Mouse (Mus musculus) pancreas, adult 10 weeks (tissue): ENCODE data around the gene Pccb. TPM values are rescaled to one million over a fixed set of nuclear protein-coding genes. Genes with fewer than 3 reads are reported as not detected.

Experiments used
- polyA plus RNA-seq: library from polyadenylated mRNA; stranded (reverse); fragments of 350-450 nt; fragmentation: Illumina TruSeq; extraction: RNeasy Lipid Tissue Mini Kit (QIAGEN cat#74804); gene quantifications from one replicate; pipeline ENCODE4 v1.2.3, GENCODE M21; 2015; ENCODE audit warnings: low read depth, low replicate concordance; ENCODE audit not compliant: insufficient read depth

Gene Pccb
- 22.6 TPM for polyA plus RNA-seq

DNA sequence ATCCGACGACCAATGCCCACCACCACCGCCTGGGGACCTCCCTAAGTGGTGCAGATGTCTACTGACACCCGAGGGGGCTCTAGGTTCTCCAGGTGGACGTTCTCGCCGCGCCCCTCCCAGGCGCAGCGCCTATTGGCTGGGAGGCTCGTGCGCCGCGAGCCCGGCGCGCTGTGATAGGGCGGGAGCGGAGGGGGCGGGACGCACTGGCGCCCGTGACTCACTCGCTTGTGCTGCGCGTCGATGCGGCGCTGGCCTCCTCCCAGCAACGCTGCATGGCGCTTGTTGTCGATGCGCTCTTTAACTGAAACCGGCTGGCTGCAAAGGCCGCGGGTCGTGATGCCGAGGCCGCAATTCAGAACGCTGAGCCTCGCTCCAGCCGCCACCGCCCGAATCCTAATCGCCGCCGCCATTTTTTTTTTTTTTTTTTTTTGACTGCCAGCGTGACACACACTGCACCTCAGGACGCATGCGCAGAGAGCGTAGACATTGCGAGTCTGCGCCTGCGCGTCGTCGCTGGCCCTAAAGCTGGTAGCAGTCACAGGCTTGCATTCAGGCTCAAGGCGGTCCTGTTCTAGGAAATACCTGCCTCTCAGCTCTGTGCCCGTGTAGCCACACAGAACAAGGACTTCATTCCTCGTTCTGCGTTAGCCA is at the start of gene Pccb:
Gene Pccb, minus strand, starts transcription at position 451 of the 651 bp plus-strand sequence.

GRCm38 (mm10) chr9:101073987-101074331 is 39.3 kb upstream of the Pccb start, which contains the start of gene Msl2:
Msl2 (plus strand) TSS chr9:101074101.

Other genes starting within 250 kb of the Pccb start
- gene Msl2, start 39.2 kb upstream of the Pccb start, polyA plus RNA-seq = 7.2 TPM
- gene Ppp2r3a, start 216.9 kb upstream of the Pccb start, polyA plus RNA-seq = 3.0 TPM